Mouse (Mus musculus) embryonic fibroblast, embryonic 13.5 days (primary cell): ENCODE measurements at regions not wholly inside any gene's neighbourhood (a gene's known extent, or its start where the extent isn't known, plus 50 kb on each side); places are given as distances from the start of the nearest gene placed in this dataset.

ENCODE experiments used
- H3K27ac ChIP-seq: 2 replicates; pipeline ENCODE4 v1.5.1; 2012; ENCODE audit warnings: low read length, control low read depth, inconsistent platforms; ENCODE audit not compliant: insufficient read depth
- H3K4me1 ChIP-seq: 2 replicates; pipeline ENCODE4 v1.6.1; 2011; ENCODE audit warnings: low read length; ENCODE audit not compliant: control insufficient read depth, insufficient read depth
- H3K4me3 ChIP-seq: 2 replicates; pipeline ENCODE4 v1.5.1; 2011; ENCODE audit warnings: mild to moderate bottlenecking, control low read depth, low read length; ENCODE audit not compliant: insufficient read depth
- CTCF ChIP-seq: IDR thresholded peaks from 2 replicates; pipeline ENCODE4 v1.5.1; 2011; ENCODE audit warnings: mild to moderate bottlenecking, control low read depth, low read length, moderate library complexity, borderline replicate concordance; ENCODE audit not compliant: insufficient read depth
- POLR2A ChIP-seq: IDR thresholded peaks from 2 replicates; pipeline ENCODE4 v1.6.1; 2011; ENCODE audit warnings: low read depth, mild to moderate bottlenecking, control low read depth, low read length, moderate library complexity

GRCm38 (mm10) chr13:53904471-53904870 lies 151.0 kb downstream of the Drd1 start:
- no peaks in the 10 kb centered on the region for H3K4me1 ChIP-seq
- H3K27ac ChIP-seq = no peak overlapping the region
- TF ChIP-seq CTCF = no peak
- no peak for TF ChIP-seq POLR2A
- no peak overlapping the region for H3K4me3 ChIP-seq

- H3K4me3 ChIP-seq = no peak overlapping the region
- H3K4me1 ChIP-seq = no peaks in the 10 kb centered on the region
- no peak overlapping the region for H3K27ac ChIP-seq
- TF ChIP-seq POLR2A = no peak
- no peak for TF ChIP-seq CTCF
Observed at GRCm38 (mm10) chr13:53903626-53904025, 151.9 kb downstream of the Drd1 start.

- Histone ChIP-seq H3K4me3 (no peak overlapping the region), H3K4me1 (no peaks in the 10 kb centered on the region), H3K27ac (no peak overlapping the region)
- TF ChIP-seq POLR2A = no peak
- no peak for TF ChIP-seq CTCF
Observed at GRCm38 (mm10) chr13:53902831-53903230, 152.7 kb downstream of the Drd1 start.

DNA sequence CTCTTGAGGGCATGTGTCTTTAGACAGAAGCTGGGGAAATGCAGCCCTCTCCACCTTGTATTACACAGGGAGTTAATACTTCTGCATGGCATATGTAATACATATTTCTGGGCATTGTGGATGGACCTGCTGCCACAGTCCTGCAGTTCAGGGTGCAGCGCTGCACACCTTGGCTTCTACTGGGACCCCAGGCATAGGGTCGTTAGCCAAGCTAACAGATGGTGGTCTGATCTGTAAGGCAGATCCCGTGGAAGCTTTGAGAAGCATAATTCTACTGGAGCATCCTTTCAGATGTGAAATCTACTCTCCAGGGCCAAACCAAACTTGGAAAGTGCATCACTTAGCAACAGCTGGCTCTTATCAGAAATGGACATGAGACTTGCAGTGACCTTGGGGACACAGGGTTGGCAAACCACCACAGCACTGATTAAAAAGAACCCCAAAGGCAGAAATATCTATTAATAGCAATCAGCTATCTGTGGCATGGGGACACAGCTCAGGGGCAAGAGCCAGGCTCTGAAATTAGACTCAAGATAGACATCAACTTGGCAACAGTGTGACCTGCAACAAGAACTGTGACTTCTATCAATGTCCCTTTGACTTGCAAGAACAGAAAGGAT lies 155.0 kb downstream of the Drd1 start:
- TF ChIP-seq CTCF (no peak), POLR2A (no peak)
- no peak overlapping the region for H3K4me3 ChIP-seq
- no peak overlapping the region for H3K27ac ChIP-seq
- H3K4me1 ChIP-seq = no peaks in the 10 kb centered on the region

GRCm38 (mm10) chr13:53898351-53898750 lies 157.2 kb downstream of the Drd1 start:
- Histone ChIP-seq H3K4me1 (no peaks in the 10 kb centered on the region), H3K4me3 (no peak overlapping the region), H3K27ac (no peak overlapping the region)
- TF ChIP-seq CTCF (no peak), POLR2A (no peak)

- no peak overlapping the region for H3K27ac ChIP-seq
- no peak overlapping the region for H3K4me3 ChIP-seq
- H3K4me1 ChIP-seq = no peaks in the 10 kb centered on the region
- TF ChIP-seq CTCF (no peak), POLR2A (no peak)
Observed at GRCm38 (mm10) chr13:53897176-53897575, 158.3 kb downstream of the Drd1 start.

GRCm38 (mm10) chr13:53888411-53888810 lies 167.1 kb downstream of the Drd1 start:
- TF ChIP-seq CTCF (no peak), POLR2A (no peak)
- no peak overlapping the region for H3K27ac ChIP-seq
- no peak overlapping the region for H3K4me3 ChIP-seq
- no peaks in the 10 kb centered on the region for H3K4me1 ChIP-seq

- H3K4me1 ChIP-seq = no peaks in the 10 kb centered on the region
- H3K27ac ChIP-seq = no peak overlapping the region
- no peak overlapping the region for H3K4me3 ChIP-seq
- no peak for TF ChIP-seq POLR2A
- TF ChIP-seq CTCF = no peak
Observed at GRCm38 (mm10) chr13:53885756-53886155, 169.7 kb downstream of the Drd1 start.

GRCm38 (mm10) chr13:53883206-53883605 lies 172.3 kb downstream of the Drd1 start:
- no peak overlapping the region for H3K4me3 ChIP-seq
- no peak overlapping the region for H3K27ac ChIP-seq
- TF ChIP-seq CTCF (no peak), POLR2A (no peak)
- H3K4me1 ChIP-seq = no peaks in the 10 kb centered on the region

DNA sequence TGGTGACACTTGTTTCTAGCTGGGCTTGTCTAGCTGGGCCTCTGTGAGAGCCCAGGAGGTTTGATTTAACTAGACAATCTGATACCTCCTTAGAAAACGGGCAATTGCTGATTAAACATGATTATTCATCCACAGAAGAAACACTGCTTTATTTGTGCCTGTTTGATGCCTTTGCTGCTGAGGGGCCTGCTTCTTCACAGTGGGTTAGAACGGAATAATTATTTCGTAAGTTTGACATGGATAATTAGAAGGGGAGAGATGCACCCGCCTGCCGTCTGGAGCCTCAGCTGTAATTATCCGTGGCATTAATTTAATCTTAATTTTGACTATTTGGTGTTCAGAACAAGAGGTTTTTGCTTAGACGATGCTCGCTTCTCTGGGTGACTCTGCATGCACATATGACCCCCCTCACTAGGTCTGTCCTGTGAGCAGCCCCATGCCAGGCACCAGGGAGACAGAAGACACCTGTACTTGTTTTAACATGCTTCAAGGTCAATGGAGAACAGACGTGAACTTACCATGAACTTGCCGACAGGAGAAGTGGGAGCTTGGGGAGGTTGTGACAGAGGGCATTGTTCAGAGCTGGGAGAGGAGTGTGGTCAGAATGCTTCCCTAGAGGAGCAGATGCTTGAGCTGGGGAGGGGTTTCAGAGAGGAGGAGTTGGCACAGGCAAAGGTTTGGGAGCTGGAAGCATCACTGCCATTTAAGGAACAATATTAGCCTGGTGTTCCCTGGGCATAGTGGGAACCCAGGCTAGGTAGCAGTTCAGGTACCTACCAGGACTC lies 174.8 kb downstream of the Drd1 start:
- Histone ChIP-seq H3K27ac (no peak overlapping the region), H3K4me1 (no peaks in the 10 kb centered on the region), H3K4me3 (no peak overlapping the region)
- TF ChIP-seq CTCF (no peak), POLR2A (no peak)
